Mouse (Mus musculus) megakaryocyte, embryonic 14.5 days (primary cell): ENCODE data around the gene Dhodh.

Source experiments
- FLI1 ChIP-seq: IDR thresholded peaks from 2 replicates; pipeline ENCODE4 v1.6.1; 2012; ENCODE audit warnings: low read length, inconsistent platforms, mixed read lengths
- GATA1 ChIP-seq: IDR thresholded peaks from 3 replicates; pipeline ENCODE4 v1.6.1; 2012; ENCODE audit warnings: mixed read lengths, low read length, inconsistent platforms, borderline replicate concordance

DNA sequence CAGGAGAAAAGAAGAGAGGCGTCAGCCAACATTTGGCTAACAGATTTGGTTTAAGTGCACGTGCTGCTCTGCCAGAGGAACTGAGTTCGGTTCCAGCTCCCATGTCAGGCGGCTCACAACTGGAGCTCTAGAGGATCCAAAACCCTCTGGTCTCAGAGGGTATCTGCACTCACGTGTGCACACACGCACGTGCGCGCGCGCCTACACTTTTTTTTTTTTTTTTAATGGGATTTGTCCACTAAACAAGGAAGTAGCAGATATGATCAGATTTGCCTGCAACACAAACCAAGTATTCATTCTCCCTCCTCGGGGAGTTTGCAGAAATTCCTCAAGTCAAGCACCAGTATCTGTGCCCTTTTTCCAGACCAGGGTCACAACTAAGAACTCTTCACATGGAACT lies 823 bp downstream of the Dhodh start:
- no peak for TF ChIP-seq GATA1
- TF ChIP-seq FLI1: no peak
